Mouse (Mus musculus): ENCODE results near the gene Pde4a. TPM values are rescaled to one million over a fixed set of nuclear protein-coding genes. Genes with fewer than 3 reads are reported as not detected.

The Pde4a gene
- polyA plus RNA-seq, 1 experiment from 2014 or later, result 0.95 TPM

DNA sequence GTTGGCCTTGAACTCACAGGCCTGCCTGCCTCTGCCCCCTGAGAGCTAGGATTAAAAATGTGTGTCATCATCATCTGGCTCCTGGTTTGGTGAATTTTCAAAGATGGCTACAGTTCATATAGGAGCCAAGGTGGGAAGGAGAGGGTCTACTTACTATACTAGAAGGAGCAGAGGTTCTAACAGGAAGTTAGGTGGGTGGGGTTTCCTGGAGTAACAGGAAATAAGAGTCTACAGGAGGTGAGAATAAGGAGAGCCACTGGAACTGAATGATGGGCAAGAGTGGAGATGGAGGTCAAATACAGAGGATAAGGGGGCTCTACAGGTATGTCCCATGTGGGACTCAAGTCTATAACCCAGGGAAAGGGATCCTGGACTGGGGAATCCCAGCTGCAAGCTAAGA lies 17.1 kb upstream of the Pde4a start:
- DNase-seq (ENCODE audit: low spot score), result peak; percentile 33

GRCm38 (mm10) chr9:21149077-21149653 lies 16.3 kb upstream of the Pde4a start:
- no peak for DNase-seq (ENCODE audit: low spot score)

DNA sequence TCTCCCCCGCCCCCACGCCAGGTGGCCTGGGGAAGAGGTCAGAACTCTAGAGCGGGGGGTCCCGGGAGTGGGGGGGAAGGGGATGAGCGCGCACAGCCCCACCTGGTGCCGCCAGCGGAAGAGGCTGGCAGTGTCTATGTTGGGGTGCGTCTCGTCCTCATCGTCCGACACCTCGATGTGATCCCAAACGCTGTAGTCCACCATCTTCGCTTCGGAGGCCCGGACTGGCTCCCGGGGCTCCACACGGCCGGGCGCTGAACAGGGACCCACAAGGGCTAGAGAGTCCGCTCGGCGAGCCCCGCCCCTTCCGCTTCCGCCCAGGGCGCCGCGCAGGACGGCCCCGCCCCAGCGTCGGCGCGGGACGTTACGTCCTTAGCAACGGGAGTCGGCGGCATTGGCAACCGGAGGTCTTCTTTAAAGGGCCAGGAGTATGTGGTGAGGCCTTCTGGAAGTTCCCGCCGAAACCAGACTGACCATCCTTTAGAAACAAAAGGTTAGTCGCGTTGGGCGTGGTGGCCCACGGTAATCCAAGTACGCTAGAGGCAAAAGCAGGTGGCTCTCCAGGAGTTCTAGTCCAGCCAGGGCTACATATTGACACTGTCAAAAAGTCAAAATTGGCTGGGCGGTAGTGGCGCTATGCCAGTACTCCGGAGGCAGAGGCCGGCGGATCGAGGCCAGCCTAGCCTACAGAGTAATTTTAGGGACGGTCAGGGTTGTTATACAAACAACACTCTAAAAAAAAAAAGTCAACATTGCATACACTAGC lies 15.7 kb upstream of the Pde4a start, which contains the start of gene Cdc37:
Cdc37 (minus strand) TSS at position 329 of the 766 bp plus-strand sequence.
- DNase-seq (ENCODE audit: low spot score), result peak; percentile 93

GRCm38 (mm10) chr9:21152715-21153114 lies 12.8 kb upstream of the Pde4a start:
- peak; percentile 71 for DNase-seq (ENCODE audit: low spot score)

GRCm38 (mm10) chr9:21153331-21153730 lies 12.2 kb upstream of the Pde4a start:
- DNase-seq (ENCODE audit: low spot score), result peak; percentile 20

DNA sequence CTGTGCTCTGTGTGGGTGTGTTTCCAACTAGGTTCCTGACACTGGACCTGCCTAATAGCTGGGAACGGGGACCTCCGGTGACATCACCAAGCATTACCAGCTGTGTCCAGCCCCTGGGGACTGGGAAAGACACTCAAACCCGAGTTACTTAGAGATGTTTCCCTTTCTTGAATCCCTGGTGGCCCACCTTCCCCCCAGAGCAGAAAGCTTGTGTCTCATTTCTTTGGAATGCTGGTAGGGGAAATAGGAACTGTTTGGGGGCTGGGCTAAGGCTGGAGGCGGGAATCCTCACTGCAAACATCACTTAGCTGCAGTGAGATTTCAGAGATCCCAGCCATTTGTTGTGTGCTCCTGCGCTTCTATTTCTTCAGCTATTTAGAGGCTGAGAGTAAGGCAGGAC lies 11.7 kb upstream of the Pde4a start:
- DNase-seq (ENCODE audit: low spot score), result no peak

GRCm38 (mm10) chr9:21154787-21155186 lies 10.7 kb upstream of the Pde4a start:
- no peak for DNase-seq (ENCODE audit: low spot score)

DNA sequence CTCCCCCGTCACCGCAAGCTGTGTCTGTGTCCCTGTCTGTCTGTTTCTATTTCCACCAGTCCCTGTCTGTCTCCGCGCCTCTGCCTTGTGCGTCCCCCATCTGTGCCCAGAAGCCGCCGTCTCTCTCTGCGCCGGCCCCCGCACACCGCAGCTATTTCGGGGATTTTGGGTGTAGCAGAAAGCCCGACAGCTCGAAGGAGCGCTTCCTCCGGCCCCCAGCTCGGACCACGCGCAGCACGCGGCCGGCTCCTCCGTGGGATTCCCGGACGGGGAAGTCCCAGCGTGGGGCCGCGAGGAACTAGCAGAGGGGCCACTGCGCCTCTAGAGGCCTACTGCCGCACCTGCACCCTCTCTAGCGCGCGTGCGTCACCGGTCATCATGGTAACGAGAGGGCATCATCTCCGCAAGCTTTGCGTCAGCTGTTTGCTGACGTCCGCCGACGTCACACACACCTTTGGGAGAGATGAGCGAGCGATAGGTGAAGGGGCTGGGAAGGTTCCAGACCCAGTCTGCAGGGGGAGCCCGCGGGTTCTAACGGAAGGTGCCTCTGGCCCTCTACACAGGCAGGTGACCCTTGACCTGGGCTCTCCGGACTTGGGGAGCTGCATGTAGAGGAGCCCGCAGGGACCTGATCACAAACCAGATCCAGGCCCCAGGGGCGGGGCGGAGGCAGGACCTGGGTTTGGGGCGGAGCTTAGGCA lies 4.2 kb upstream of the Pde4a start:
- DNase-seq (ENCODE audit: low spot score), result peak; percentile 86

DNA sequence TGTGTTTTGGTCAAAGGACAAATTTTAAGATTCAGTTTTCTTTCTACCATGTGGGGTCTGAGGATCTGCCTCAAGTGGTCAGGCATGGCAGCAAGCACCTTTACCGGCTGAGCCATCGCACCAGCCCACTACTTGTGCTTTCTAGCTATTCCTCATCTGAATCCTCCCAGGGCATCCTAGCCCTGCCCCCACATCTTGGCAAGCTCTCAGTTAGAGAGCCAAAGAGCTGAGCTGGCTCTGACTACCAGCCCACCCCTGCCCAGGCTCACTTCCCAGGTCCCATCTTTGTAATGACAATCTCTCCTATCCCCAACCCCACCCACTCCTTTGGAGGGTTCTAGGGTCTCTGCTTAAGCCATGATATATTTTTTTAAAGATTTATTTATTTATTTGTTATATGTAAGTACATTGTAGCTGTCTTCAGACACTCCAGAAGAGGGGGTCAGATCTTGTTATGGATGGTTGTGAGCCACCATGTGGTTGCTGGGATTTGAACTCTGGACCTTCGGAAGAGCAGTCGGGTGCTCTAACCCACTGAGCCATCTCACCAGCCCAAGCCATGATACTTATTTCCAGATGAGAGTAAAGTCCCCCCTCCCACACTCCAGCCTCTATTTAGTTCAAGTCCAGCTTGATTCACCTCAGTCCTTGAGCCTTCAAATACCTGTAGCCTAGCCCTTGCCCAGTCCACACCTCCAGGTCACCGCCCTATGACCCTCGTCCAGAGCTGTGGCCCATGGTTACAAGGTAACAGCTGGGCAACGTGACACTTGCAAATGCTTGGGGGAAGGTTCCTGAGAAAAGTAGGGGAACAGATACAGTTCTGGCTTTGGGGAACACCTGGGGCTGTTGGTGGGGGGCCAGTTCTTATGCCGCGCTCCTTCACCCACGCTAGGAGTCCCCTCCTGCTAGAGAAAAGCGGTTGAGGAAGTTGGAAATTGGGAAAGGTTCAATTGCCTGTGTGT lies 2.1 kb upstream of the Pde4a start:
- DNase-seq (ENCODE audit: low spot score), result no peak

DNA sequence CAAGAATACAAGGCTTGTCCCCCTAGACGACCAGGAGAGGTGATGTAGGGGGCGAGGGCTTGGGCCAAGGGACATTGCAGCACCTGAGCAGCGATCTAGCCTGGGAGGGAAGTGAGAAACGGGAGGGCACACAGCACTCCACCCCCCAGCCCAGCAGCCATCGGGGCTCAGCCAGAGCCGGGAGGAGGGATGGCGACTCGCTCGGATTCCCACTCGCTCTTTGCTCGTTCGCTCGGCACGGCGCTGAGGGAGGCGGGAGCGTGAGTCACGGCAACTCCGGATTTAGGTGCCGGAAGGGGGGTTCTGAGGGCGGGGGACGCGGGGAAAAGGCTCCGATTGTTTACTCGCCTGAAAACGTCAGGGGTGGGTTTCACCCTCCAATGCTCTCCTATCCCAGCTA lies 1.4 kb upstream of the Pde4a start:
- DNase-seq (ENCODE audit: low spot score), result peak; percentile 22

GRCm38 (mm10) chr9:21165952-21166451 lies 488 bp downstream of the Pde4a start:
- peak; percentile 56 for DNase-seq (ENCODE audit: low spot score)

DNA sequence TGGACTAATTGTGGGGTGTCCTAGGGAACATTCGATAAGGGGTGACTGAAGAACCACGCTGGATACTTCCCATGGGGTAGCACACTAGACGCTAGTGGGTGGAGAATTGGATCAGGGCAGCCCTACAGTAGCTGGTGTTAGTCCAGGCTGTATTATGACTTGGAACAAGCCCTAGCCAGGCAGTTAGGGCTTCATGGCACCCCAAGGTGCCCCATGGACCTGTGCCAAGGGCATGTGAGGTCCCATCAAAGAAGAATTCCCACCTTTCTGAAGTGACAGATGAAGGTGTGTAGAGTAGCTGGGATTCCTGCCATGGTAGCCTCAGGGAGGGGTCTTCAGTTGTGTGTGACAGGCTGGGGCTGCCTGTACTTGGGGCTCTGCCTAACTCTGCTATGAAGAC lies 1.0 kb downstream of the Pde4a start:
- DNase-seq (ENCODE audit: low spot score), result no peak

GRCm38 (mm10) chr9:21167140-21168097 lies 1.9 kb downstream of the Pde4a start:
- peak; percentile 66 for DNase-seq (ENCODE audit: low spot score)

DNA sequence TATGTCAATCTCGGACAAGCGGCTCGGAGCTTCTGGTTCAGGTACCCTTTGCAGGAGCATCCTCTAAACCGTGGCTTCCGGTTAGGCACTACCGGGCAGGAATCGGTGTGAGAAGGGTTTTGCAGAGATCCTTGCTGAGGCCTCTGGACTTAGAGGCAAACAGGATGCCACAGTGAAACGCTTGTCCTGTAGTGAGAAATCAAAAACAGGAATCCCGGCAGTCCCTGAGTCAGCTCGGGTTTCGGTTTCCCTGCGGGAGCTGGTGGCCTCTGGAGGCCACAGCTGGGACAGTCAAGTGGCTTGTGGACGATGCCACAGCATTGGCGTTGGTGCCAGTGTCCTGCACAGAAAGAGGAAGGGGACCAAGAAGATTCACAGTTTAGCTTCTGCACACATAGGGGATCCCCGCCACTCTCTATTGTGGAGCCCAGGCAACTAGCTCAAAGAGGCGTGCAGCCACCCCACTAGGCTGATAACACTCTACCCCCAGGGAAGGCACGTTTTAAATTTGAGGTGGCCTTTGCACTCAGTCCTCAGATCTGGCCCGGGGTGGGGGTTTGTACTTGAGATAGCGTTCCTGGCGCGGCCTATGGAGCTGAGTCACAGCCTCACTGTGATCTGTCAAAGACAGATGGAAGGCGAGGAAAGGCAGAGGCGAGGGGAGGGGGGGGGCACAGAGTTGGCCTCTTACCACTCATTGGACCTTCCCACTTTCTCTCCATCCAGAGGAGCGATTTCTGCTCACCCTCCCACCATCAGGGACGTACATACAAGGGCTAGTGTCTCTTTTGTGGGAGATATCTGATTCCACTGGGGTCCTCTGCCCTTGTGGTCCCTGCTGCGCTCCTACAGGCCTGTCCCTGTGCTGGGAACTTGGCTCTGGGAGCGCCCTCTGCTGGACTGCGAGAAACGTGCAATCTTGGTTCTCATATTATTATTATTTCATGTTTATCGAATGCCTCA lies 2.9 kb downstream of the Pde4a start:
- peak; percentile 77 for DNase-seq (ENCODE audit: low spot score)

- no peak for DNase-seq (ENCODE audit: low spot score)
Observed at GRCm38 (mm10) chr9:21169157-21169556, 3.6 kb downstream of the Pde4a start.

GRCm38 (mm10) chr9:21172364-21172763 lies 6.8 kb downstream of the Pde4a start:
- no peak for DNase-seq (ENCODE audit: low spot score)

DNA sequence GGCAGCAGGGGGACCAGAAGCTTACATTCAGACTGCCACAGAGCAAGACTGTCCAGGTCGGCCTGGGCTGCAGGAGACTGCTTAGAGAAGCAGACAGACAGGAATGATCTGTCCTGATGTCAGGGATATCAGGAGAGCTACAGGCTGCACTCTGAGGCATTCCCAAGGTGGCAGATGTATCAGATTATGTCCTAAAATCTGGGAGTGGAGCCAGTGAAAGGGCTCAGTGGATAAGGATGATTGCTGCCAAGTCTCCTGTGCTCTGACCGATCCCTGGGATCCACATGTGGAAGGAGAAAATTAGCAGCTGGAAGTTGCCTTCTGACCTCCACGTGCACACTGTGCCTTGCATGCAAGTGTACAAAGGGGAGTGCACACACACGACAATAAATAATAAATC lies 14.9 kb downstream of the Pde4a start:
- no peak for DNase-seq (ENCODE audit: low spot score)

DNA sequence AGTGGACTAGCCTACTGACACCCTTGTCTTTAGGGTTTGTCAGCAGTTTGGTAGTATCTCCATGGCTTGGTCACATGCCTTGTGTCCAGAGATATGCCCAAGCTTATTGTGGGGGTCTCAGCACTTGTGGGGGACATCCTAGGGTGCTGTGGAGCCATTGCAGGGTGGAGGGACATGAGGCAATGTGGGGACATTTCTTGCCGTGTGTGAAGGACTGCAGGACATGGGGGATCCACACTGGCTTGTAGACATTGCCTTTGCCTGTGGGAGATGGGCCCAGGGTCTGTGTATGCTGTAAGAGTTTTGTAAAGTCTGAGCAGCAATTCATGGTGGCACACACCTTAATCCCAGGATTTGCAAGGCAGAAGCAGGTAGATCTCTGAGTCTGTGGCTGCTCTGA lies 15.3 kb downstream of the Pde4a start:
- DNase-seq (ENCODE audit: low spot score), result no peak

All from thymus, postnatal 0 days (tissue).